Comparison of ENCODE assay signal across 1 mouse cellular context in the genomic region with DNA sequence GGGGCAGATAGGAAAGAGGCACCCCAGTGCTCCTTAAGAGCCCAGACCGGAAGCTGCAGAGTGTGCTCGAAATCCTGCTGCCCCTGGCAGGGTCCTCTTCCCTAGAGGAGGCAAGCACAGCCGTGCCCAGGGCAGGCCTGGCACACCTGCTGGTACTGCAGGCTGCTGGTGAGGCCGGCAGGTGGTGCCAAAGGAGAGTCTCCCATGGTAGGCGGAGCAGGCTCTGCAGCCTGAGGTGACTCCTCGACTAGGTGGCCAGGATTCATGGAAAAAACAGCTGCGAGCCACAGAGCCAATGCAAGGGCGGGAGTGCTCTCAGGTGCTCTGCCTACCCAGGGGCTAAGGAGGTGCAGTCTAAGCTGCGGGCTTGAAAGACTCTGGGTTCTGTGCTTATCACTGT.
TF ChIP-seq lines count a peak whose summit lies in the region.

No protein-coding gene starts in this region.

TF ChIP-seq in CH12.LX, 34 proteins besides CTCF, POLR2A, EP300 and RAD21:
- no peak for TF ChIP-seq BHLHE40 (IDR thresholded peaks at IDR 0.05; ENCODE audit: low read depth, low read length)
- TF ChIP-seq NELFE (IDR thresholded peaks at IDR 0.05; ENCODE audit: low read depth, low read length), result no peak
- TF ChIP-seq ELF1 (IDR thresholded peaks at IDR 0.05; ENCODE audit: low read depth, low read length), result no peak
- TF ChIP-seq SMC3 (IDR thresholded peaks at IDR 0.05; ENCODE audit: low read depth, low read length), result peak; percentile 34
